Mouse (Mus musculus) cortical plate, adult 2 months (tissue): ENCODE measurements at regions not wholly inside any gene's neighbourhood (a gene's known extent, or its start where the extent isn't known, plus 50 kb on each side); places are given as distances from the start of the nearest gene placed in this dataset.

ENCODE experiments used
- CTCF ChIP-seq: fragments of 200-500 bp; IDR thresholded peaks from 2 replicates; pipeline ENCODE4 v1.5.1; 2011; ENCODE audit warnings: mild to moderate bottlenecking, control low read depth, low read length; ENCODE audit not compliant: insufficient read depth; ENCODE audit errors: extremely low read depth
- POLR2A ChIP-seq: fragments of 200-500 bp; IDR thresholded peaks from 2 replicates; pipeline ENCODE4 v1.6.1; 2011; ENCODE audit warnings: mild to moderate bottlenecking, low read length, control low read depth; ENCODE audit not compliant: insufficient read depth; ENCODE audit errors: extremely low read depth

DNA sequence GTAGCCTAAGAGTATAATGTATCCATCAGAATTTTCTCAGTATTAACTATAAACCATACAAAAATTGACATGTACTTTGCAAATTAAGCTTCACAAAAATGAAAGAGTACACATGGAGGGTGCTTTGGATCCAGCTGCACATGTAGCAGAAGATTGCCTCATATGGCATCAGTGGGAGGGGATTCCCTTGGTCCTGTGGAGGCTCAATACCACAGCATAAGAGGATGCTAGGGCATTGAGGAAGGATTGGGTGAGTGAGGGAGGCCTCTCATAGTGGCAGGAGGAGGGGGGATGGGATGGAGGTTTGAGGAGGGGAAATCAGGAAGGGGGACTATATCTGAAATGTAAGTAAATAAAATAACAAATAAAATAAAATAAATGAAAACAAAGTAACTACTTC, 301.7 kb upstream of the Cntn5 start:
- TF ChIP-seq CTCF (no peak), POLR2A (no peak)
